Mouse (Mus musculus): ENCODE data around the gene Tfg.

The Tfg gene

GRCm38 (mm10) chr16:56717224-56718200 lies at the start of gene Tfg:
Gene Tfg, minus strand, starts transcription at chr16:56717450.
- DNase-seq (ENCODE audit: inconsistent age in 2 of 2, low spot score in 1 of 2): peak; percentile 99 to 100

GRCm38 (mm10) chr16:56729060-56729459 lies 11.8 kb upstream of the Tfg start:
- no peak for DNase-seq (ENCODE audit: inconsistent age in 2 of 2, low spot score in 1 of 2)

GRCm38 (mm10) chr16:56724927-56725326 lies 7.7 kb upstream of the Tfg start:
- DNase-seq (ENCODE audit: inconsistent age in 2 of 2, low spot score in 1 of 2): no peak

- DNase-seq (ENCODE audit: inconsistent age in 2 of 2, low spot score in 1 of 2): no peak
Observed at GRCm38 (mm10) chr16:56722357-56722756, 5.1 kb upstream of the Tfg start.

- DNase-seq (ENCODE audit: inconsistent age in 2 of 2, low spot score in 1 of 2): no peak
Observed at GRCm38 (mm10) chr16:56719031-56719430, 1.8 kb upstream of the Tfg start.

- peak; percentile 52 to 88 for DNase-seq (ENCODE audit: inconsistent age in 2 of 2, low spot score in 1 of 2)
Observed at GRCm38 (mm10) chr16:56716557-56717179, 582 bp downstream of the Tfg start.

GRCm38 (mm10) chr16:56715608-56716007 lies 1.6 kb downstream of the Tfg start:
- DNase-seq (ENCODE audit: inconsistent age in 2 of 2, low spot score in 1 of 2): peak in 1 of 2 experiments; percentile 51

GRCm38 (mm10) chr16:56710071-56710470 lies 7.2 kb downstream of the Tfg start:
- no peak for DNase-seq (ENCODE audit: inconsistent age in 2 of 2, low spot score in 1 of 2)

- no peak for DNase-seq (ENCODE audit: inconsistent age in 2 of 2, low spot score in 1 of 2)
Observed at GRCm38 (mm10) chr16:56705731-56706130, 11.5 kb downstream of the Tfg start.

- DNase-seq (ENCODE audit: inconsistent age in 2 of 2, low spot score in 1 of 2): no peak
Observed at GRCm38 (mm10) chr16:56700898-56701297, 16.4 kb downstream of the Tfg start.

- no peak for DNase-seq (ENCODE audit: inconsistent age in 2 of 2, low spot score in 1 of 2)
Observed at GRCm38 (mm10) chr16:56696448-56696847, 20.8 kb downstream of the Tfg start.

GRCm38 (mm10) chr16:56690715-56691114 lies 26.5 kb downstream of the Tfg start:
- DNase-seq (ENCODE audit: inconsistent age in 2 of 2, low spot score in 1 of 2): no peak

- DNase-seq (ENCODE audit: inconsistent age in 2 of 2, low spot score in 1 of 2): no peak
Observed at GRCm38 (mm10) chr16:56686747-56687146, 30.5 kb downstream of the Tfg start.

GRCm38 (mm10) chr16:56681010-56681645 lies 36.1 kb downstream of the Tfg start:
- no peak for DNase-seq (ENCODE audit: inconsistent age in 2 of 2, low spot score in 1 of 2)

- DNase-seq (ENCODE audit: inconsistent age in 2 of 2, low spot score in 1 of 2): peak in 1 of 2 experiments; percentile 59
Observed at GRCm38 (mm10) chr16:56677146-56677545, 40.1 kb downstream of the Tfg start.

GRCm38 (mm10) chr16:56673420-56673819 lies 43.8 kb downstream of the Tfg start:
- no peak for DNase-seq (ENCODE audit: inconsistent age in 2 of 2, low spot score in 1 of 2)

- DNase-seq (ENCODE audit: inconsistent age in 2 of 2, low spot score in 1 of 2): peak in 1 of 2 experiments; percentile 46
Observed at GRCm38 (mm10) chr16:56670941-56671340, 46.3 kb downstream of the Tfg start.

GRCm38 (mm10) chr16:56669520-56669919 lies 47.7 kb downstream of the Tfg start:
- no peak for DNase-seq (ENCODE audit: inconsistent age in 2 of 2, low spot score in 1 of 2)

GRCm38 (mm10) chr16:56658866-56659265 lies 58.4 kb downstream of the Tfg start:
- DNase-seq (ENCODE audit: inconsistent age in 2 of 2, low spot score in 1 of 2): no peak

- DNase-seq (ENCODE audit: inconsistent age in 2 of 2, low spot score in 1 of 2): no peak
Observed at GRCm38 (mm10) chr16:56655193-56655910, 61.9 kb downstream of the Tfg start.

Data from adrenal gland, adult (tissue).